Mouse (Mus musculus) thymus, adult 2 months (tissue): Measurements from ENCODE around the gene Casq1. TPM values are rescaled to one million over a fixed set of nuclear protein-coding genes. Genes with fewer than 3 reads are reported as not detected.

Experiments
- DNase-seq: peaks from one replicate; pipeline ENCODE4 v3.0.0; 2021
- H3K27ac ChIP-seq: fragments of 200-500 bp; 2 replicates; pipeline ENCODE4 v1.5.1; 2012; ENCODE audit warnings: low read length, control low read depth; ENCODE audit not compliant: control insufficient read depth, insufficient read depth
- H3K27me3 ChIP-seq: fragments of 200-500 bp; 2 replicates; pipeline ENCODE4 v1.6.1; 2012; ENCODE audit warnings: mild to moderate bottlenecking, low read length, moderate library complexity, mixed read lengths; ENCODE audit not compliant: control insufficient read depth, insufficient read depth
- H3K36me3 ChIP-seq: fragments of 200-500 bp; 2 replicates; pipeline ENCODE4 v1.6.1; 2012; ENCODE audit warnings: mild to moderate bottlenecking, low read length, moderate library complexity; ENCODE audit not compliant: control insufficient read depth, insufficient read depth
- H3K4me1 ChIP-seq: fragments of 200-500 bp; replicated peaks from 2 replicates; pipeline ENCODE4 v1.6.1; 2012; ENCODE audit warnings: low read length; ENCODE audit not compliant: control insufficient read depth, insufficient read depth
- H3K4me3 ChIP-seq: fragments of 200-500 bp; 2 replicates; pipeline ENCODE4 v1.5.1; 2012; ENCODE audit warnings: mild to moderate bottlenecking, low read length, control low read depth, moderate library complexity; ENCODE audit not compliant: control insufficient read depth, insufficient read depth
- CTCF ChIP-seq: fragments of 200-500 bp; IDR thresholded peaks from 2 replicates; pipeline ENCODE4 v1.5.1; 2012; ENCODE audit warnings: mild to moderate bottlenecking, control low read depth, low read length, moderate library complexity, borderline replicate concordance; ENCODE audit not compliant: control insufficient read depth, poor library complexity, insufficient read depth; ENCODE audit errors: extremely low read depth
- POLR2A ChIP-seq: fragments of 200-500 bp; IDR thresholded peaks from 2 replicates; pipeline ENCODE4 v1.6.1; 2012; ENCODE audit warnings: mild to moderate bottlenecking, low read length, control low read depth, moderate library complexity; ENCODE audit not compliant: control insufficient read depth, poor library complexity, insufficient read depth; ENCODE audit errors: extremely low read depth
- WGBS: fragments of 180-500 bp; shearing (Covaris S2); methylation state at CpG from one replicate; pipeline ENCODE4 v1.1.7; 2018; 5-methylcytosine and 5-hydroxymethylcytosine counted together
- polyA plus RNA-seq: library from polyadenylated mRNA; depleted of rRNA; stranded (reverse); fragments of >200 nt; gene quantifications from 2 replicates; pipeline ENCODE4 v1.2.3, GENCODE M21; 2012; rRNA removed

Gene Casq1
- polyA plus RNA-seq, 1 experiment = 1.4 TPM

GRCm38 (mm10) chr1:172169809-172170208 is 49.9 kb downstream of the Casq1 start:
- 98% methylated on average over 5 of the region's 5 CpGs for WGBS
- TF ChIP-seq POLR2A (no peak), CTCF (no peak)
- no peak overlapping the region for H3K27ac ChIP-seq
- DNase-seq = no peak
- no peaks in the 10 kb centered on the region for H3K4me1 ChIP-seq
- H3K4me3 ChIP-seq = no peak overlapping the region
- H3K27me3 ChIP-seq = no peaks in the 10 kb centered on the region
- peaks cover 65% of the 10 kb centered on the region for H3K36me3 ChIP-seq

GRCm38 (mm10) chr1:172167911-172168310 is 51.8 kb downstream of the Casq1 start:
- Histone ChIP-seq H3K27me3 (no peaks in the 10 kb centered on the region), H3K36me3 (peaks cover 46% of the 10 kb centered on the region), H3K4me3 (no peak overlapping the region), H3K4me1 (no peaks in the 10 kb centered on the region), H3K27ac (no peak overlapping the region)
- no peak for DNase-seq
- TF ChIP-seq CTCF (no peak), POLR2A (no peak)
- 94% methylated on average over 5 of the region's 5 CpGs for WGBS

- 90% methylated on average over 6 of the region's 6 CpGs for WGBS
These were observed 56.7 kb downstream of the Casq1 start for GRCm38 (mm10) chr1:172162959-172163358.

GRCm38 (mm10) chr1:172162009-172162408 is 57.7 kb downstream of the Casq1 start:
- TF ChIP-seq POLR2A (no peak), CTCF (no peak)

More at GRCm38 (mm10) chr1:172162959-172163358, 56.7 kb downstream of the Casq1 start:
- Histone ChIP-seq H3K4me1 (peaks cover 3% of the 10 kb centered on the region), H3K27me3 (no peaks in the 10 kb centered on the region), H3K4me3 (no peak overlapping the region), H3K36me3 (peaks cover 26% of the 10 kb centered on the region), H3K27ac (no peak overlapping the region)
- no peak for TF ChIP-seq POLR2A
- TF ChIP-seq CTCF = no peak
- DNase-seq = no peak

GRCm38 (mm10) chr1:172160508-172160907 is 59.2 kb downstream of the Casq1 start:
- Histone ChIP-seq H3K36me3 (peaks cover 2% of the 10 kb centered on the region; the same call in 1 of the 2 replicates), H3K27me3 (no peaks in the 10 kb centered on the region), H3K4me1 (peaks cover 3% of the 10 kb centered on the region), H3K4me3 (no peak overlapping the region), H3K27ac (no peak overlapping the region)
- DNase-seq = no peak
- no peak for TF ChIP-seq POLR2A
- no peak for TF ChIP-seq CTCF

More at GRCm38 (mm10) chr1:172162009-172162408, 57.7 kb downstream of the Casq1 start:
- DNase-seq = peak; percentile 27
- H3K4me1 ChIP-seq = peaks cover 3% of the 10 kb centered on the region
- H3K27me3 ChIP-seq = no peaks in the 10 kb centered on the region
- H3K4me3 ChIP-seq = no peak overlapping the region
- H3K27ac ChIP-seq = no peak overlapping the region
- 91% methylated on average over 1 of the region's 1 CpGs for WGBS
- peaks cover 17% of the 10 kb centered on the region for H3K36me3 ChIP-seq

- DNase-seq = no peak
- H3K4me1 ChIP-seq = peaks cover 3% of the 10 kb centered on the region
- H3K4me3 ChIP-seq = no peak overlapping the region
- no peaks in the 10 kb centered on the region for H3K36me3 ChIP-seq
- WGBS = 93% methylated on average over 4 of the region's 4 CpGs
- H3K27ac ChIP-seq = no peak overlapping the region
- TF ChIP-seq CTCF (no peak), POLR2A (no peak)
- H3K27me3 ChIP-seq = no peaks in the 10 kb centered on the region
These were observed 59.7 kb downstream of the Casq1 start for GRCm38 (mm10) chr1:172159970-172160369.

Other genes with a start within 250 kb of the Casq1 start
- gene Vangl2, start 191.4 kb downstream of the Casq1 start, polyA plus RNA-seq = 20.5 and 27.3 TPM in 2 replicates
- gene Nhlh1, start 162.3 kb downstream of the Casq1 start, polyA plus RNA-seq = 0.14 and 0.18 TPM in 2 replicates
- gene Copa, start 137.3 kb downstream of the Casq1 start, polyA plus RNA-seq = 53.9 and 58.9 TPM in 2 replicates
- 130 and 133 TPM in 2 replicates for gene Ncstn, start 137.1 kb downstream of the Casq1 start, polyA plus RNA-seq
- 68.5 and 76.9 TPM in 2 replicates for gene Pex19, start 93.1 kb downstream of the Casq1 start, polyA plus RNA-seq
- 79.7 and 81.0 TPM in 2 replicates for gene Dcaf8, start 71.8 kb downstream of the Casq1 start, polyA plus RNA-seq
- 28.4 and 38.8 TPM in 2 replicates for gene Pea15a, start 13.1 kb downstream of the Casq1 start, polyA plus RNA-seq
- gene Atp1a4, start 38.5 kb upstream of the Casq1 start, polyA plus RNA-seq = 0.07 TPM in 1 of 2 replicates, not detected in the other
- gene Igsf8, start 41.8 kb upstream of the Casq1 start, polyA plus RNA-seq = 159 and 162 TPM in 2 replicates
- 24.4 and 28.5 TPM in 2 replicates for gene Atp1a2, start 78.2 kb upstream of the Casq1 start, polyA plus RNA-seq
- 1.5 TPM in 2 replicates for gene Kcnj9, start 109.5 kb upstream of the Casq1 start, polyA plus RNA-seq
- 3.2 and 3.9 TPM in 2 replicates for gene Kcnj10, start 121.3 kb upstream of the Casq1 start, polyA plus RNA-seq
- 20.8 and 25.3 TPM in 2 replicates for gene Pigm, start 156.7 kb upstream of the Casq1 start, polyA plus RNA-seq